Mouse (Mus musculus) MN1 (cell line): Measurements from ENCODE around the gene Txnrd2.

Experiments
- DNase-seq: peaks from one replicate; pipeline ENCODE4 v3.0.0-alpha.2; 2016; ENCODE audit warnings: low spot score

Gene Txnrd2

DNA sequence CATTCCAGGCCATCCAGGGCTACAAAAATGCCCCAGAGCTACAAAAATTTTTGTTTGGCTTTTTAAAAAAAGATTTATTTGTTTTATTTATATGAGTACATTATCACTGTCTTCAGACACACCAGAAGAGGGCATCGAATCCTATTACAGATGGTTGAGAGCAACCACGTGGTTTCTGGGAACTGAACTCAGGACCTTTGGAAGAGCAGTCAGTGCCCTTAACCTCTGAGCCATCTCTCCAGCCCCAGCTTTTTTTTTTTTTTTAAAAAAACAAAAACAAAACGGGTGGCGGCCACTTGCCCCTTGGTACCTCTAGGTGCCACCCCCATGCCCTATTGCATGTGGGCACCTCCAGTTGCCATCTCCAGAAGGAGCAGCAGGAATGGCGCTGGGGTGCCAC lies 8.7 kb upstream of the Txnrd2 start:
- DNase-seq = no peak

DNA sequence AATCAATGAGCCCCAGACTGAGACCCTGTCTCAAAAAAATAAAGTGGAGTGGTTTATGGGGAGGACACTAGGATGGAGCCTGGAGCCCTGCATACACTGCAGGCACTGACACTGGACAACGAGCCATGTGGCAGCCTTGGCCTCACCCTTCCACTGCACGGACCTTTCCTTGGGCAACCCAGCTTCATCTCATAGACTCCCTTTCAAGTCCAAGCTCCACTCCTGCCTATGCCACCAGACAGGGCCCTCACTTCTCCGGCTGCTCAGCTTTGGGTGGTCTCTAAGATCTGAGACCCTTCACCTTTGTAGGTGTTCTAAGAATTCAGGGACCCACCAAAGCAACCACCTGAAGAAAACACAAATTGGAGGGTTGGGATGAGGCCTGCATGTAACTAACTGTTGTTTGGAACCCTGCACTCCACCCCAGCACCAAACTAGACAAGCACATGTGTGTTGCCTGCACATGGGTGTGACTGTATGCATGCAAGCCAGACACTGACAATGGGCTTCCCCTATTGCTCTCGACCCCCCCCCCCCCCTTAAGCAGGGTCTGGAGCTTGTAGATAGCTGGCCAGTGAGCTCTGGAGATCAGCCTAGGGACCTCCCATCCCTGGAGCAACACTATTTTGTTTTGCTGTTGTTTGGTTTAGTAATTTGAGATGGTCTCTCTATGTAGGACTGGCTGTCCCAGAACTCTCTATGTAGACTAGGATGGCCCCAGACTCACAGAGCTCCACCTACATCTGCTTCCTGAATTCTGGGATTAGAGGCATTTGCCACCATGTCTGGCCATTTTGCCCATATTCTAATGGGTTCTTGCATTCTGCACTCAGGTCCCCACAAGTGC lies 7.2 kb upstream of the Txnrd2 start:
- no peak for DNase-seq

DNA sequence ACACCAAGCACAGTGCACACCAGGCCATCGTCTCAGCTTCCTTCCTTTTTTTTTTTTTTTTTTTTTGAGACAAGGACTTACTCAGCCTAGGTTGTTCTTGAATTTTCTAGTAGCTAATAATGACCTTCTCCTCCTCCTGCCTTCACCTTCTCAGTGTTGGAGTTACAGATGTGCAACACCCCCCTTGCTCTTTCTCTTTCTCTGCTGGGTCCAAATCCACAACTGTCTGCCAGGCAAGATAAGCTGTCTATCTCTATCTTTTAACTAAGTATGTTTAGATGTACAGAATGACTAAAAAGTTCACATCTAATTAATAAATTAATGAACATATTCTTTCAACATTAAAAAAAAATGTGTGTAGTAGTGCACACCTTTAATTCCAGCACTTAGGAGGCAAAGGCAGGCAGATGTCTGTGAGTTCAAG lies 6.6 kb upstream of the Txnrd2 start:
- DNase-seq = no peak

DNA sequence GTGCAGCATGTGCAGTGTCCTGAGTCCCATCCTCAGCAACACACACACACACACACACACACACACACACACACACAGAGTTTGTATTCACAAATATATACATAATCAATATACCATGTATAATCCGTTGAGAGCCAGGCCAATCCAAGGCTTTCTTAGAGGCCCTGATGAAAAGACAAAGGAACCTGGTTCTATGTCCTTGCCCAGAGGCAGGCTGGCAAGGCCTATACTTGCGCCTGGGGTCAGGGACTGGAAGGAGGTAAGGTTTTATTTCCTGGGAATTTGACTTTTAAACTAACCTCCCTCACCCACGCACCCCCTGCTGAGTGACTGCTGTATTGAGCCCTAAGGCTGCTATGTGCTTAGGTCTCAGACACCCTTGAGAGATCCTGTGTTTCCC lies 5.6 kb upstream of the Txnrd2 start:
- no peak for DNase-seq

DNA sequence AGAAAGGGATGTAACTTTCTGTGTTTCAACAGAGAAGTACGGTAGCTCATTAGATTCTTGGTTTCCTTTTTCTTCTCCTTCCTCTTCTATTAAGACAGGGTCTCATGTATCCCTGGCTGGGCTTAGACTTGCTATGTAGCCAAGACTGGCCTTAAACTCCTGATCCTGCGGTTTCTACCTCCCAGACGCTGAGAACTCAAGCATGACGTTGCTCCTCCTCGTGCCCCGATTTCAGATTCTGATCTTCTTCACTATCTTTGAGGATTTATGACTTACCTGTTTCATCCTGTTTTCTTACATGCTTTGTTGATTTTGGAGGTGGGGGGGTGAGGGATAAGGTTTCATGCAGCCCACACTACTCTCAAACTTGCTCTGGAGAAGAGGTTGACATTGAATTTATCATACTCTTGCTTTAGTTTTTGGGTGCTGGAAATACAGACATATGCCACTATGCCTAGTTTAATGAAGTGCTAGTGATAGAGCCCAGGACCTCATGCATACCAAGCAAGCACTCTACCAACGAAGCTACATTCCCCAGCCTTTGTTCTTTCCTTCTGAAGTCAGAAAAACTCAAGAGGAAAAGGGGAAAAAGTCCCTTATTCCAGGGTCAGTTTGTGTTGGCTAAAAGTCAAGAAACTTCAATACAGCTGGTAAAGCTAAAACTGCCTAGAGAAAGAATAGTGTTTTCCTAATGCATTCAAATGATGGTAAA lies 2.8 kb upstream of the Txnrd2 start:
- DNase-seq = no peak

DNA sequence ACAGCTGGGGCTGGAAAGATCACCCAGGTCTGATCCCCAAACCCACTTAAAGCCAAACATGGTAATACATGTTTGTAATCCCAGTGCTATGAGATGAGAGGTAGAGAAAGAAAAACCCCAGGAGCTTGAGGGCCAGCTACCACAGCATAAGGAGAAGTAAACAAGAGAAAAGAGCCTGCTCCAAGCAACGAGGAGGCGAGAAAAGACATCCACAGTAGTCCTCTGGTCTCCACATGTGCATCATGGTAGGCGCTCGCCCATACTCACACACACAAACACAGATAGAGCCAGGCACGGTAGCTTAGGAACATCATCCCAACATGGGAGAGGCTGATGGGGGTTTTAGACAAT lies 2.3 kb upstream of the Txnrd2 start:
- DNase-seq = no peak

DNA sequence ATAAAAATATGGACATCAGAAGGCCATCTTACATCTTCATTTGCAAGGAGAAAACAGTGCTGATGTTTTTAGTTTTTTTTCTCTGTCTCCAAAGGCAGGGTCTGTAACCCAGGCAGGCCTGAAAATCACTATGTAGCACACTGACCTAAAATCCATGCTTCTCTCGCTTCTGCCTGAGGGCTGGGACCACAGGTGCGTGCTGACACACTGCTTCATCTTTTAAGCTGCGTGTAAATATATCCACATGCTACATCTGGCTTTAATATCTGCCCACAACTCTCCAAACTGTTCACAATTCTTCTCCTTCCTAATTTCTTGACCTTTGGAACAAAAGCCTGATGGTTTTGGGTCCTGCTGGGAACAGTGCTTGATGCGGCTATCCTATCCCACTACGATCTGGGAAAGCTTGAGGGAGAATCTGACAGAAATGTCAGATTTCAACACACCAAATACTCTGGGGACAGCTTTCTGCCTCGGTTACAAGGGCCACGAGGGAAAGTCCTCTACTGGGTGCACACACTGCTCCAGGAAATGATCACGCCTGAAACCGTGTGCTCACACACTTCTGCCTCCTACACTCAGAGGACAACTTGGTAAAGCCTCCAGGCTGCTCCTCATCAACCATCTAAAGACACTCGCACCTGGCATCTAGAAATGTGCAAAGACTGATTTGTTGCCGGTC lies 1.7 kb upstream of the Txnrd2 start:
- DNase-seq = no peak

DNA sequence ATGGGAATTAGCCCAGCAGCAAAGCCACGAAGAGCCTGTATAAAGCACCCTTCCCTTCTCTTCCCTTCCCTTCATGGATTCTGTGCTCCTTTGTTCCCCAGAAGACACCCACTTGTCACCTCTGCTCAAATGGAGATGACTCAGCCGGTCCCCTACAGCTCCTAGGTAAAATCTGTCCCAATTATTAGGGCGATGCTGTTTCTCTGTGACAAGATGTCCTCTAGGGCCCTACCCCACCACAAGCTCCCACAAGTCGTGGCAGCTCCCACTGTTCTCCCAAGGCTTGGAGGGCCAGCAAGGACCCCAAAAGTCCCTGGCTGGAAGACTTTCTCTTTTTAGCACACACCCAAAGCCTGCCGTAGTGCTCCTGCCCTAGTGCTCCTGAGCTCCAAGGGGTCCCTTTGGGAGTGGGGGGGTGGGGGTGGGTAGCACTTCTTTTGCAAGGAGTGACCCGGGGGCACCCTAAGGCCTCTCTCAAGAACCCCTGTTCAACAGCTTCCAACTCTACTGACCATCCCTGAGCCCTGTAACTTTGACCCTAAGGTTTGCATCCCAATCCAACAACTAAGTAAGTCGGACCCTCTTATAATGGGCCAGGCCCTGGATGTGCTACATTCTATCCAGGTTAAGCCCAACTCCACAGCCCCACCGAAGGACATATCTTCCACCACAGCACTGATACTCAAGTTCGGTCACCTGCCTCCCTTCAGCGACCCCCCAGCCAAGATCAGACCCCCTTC lies 539 bp upstream of the Txnrd2 start:
- DNase-seq = no peak

DNA sequence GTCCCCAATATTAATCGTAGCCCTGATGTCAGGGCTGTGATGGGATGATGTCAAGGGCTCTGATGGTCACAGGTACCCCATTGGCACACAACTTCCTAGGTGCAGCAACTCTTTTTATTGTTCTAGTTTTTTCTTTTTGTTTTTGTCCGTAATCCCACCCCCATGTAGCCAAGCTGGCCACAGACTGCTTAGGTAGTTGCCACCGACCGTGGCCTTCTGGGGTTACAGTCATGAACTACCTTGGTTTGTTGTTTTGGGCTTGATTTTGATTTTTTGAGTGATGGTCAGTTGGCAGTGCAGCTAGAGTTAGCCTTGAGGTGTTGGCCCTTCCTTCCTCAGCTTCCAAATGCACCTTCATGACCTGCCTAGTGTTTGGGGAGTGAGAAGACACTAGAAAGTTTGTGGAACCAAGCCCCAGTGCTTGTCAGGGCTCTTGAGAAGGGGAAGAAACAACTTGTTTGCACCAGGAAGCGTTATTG lies 657 bp downstream of the Txnrd2 start, which contains the start of gene Comt:
TSS of gene Comt (minus strand) at position 51 of the 479 bp plus-strand sequence.
- no peak for DNase-seq

DNA sequence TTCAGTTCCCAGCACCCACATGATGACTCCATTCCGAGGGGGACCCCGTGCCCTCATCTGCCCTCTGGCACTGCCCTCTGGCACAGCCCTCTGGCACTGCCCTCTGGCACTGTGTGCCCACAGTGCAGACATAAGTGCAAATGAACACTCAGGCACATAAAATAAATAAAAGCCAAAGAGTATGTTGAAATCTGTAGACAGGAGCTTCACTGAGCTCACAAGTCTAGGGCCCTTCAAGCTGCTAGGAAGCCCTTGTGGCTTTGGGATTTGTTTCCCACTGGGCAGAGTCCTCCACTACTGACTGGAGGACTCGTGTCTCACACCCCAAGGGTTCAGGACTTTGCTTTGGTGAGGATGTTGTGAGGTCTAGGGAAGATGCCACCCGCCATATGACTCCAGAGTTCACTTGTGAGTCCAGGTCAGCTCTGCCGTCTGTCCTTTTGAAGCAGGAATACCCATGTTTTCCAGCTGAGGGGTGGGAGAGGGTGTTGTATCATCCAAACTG lies 1.9 kb downstream of the Txnrd2 start:
- DNase-seq = no peak

DNA sequence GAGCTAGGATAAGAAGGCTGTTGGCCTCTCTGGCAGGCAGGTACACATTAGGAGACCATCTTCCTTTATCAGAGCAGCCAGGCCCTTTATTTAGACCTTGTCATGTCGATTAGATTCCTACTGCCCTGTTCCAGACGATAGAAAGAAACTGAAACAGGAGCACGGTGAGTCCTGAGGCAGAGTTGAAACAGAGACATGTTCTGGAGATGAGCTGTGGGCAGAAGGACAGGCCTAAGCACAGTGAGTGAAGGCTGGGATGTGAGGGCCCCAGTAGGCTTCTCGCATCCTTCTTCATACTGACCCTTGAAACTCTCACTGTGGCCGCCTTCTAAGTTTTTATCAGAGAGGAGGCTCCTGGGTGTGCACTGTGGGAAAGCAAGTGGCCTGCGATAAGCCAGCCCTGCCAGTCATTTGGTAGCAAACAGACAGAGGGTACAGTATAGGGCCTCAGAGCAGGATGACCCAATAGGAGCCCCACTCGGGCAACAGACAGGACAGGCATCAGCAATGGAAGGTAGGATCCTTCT lies 2.4 kb downstream of the Txnrd2 start:
- DNase-seq = no peak

DNA sequence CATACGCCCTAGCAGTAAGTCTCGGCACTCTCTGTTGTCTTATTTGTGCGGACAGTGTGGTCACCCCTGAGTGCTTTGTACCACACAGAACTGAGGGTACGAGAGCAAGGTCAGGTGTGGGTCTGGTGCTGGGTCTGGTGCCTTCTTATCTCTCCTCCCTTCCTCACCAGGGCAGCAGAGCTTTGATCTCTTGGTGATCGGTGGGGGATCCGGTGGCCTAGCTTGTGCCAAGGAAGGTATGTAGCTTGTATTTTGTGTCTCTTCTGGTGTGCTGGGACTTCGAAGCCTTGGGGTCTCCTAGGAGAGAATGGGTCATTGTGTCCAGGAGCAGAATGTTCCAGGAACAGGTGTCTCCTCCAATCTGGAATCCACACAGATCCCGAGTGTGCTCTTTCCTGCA lies 3.5 kb downstream of the Txnrd2 start:
- DNase-seq = no peak

DNA sequence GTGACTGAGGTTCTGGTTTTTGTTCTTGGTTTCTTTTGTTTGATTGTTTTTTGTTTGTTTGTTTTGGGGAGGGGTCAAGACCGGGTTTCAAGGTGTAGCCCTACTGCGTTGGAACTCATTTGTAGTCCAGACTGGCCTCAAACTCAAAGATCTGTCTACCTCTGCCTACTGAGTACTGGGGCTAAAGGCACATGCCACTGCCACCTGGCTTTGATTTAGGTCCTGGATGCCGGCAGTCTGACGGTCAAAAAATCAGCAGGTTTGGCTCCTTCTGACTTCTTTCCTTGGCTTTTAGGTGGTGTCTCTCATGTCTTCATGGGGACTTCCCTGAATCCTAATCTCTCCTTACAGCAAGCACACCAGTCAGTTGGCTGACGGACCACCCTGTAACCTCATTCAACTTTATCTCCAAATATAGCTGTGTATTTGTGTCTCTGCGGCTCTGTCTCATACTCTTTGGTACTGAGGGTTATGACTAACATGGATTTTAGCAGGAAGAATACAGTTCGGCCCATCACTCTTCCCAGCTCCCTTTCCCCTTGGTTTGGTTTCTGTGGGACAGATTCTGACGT lies 4.5 kb downstream of the Txnrd2 start:
- DNase-seq = no peak

DNA sequence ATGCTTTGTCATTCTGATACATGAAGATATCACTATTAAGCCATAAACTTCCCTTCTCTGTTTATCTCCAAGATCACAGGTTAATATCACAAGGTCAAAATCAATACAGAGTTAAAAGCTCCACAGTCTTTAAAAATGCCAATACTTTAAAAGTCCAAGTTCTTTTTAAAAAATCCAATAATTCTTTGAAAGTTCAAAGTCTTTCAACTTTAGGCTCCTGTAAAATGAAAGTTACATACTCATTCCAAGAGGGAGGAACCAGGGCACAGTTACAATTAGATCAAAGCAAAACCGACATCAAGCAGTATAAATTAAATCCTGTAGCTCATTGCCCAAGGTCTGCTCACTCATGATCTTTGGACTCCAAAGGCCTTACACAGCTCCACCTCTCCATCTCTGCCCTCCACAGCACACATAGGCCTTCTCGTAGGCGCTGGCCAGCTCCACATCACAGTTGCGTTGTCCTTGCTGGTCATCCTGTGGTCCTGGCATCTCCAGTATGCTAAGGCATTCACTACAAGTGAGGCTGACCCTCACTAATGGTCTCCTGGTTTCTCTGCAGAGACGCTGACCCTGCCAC lies 7.2 kb downstream of the Txnrd2 start:
- no peak for DNase-seq

DNA sequence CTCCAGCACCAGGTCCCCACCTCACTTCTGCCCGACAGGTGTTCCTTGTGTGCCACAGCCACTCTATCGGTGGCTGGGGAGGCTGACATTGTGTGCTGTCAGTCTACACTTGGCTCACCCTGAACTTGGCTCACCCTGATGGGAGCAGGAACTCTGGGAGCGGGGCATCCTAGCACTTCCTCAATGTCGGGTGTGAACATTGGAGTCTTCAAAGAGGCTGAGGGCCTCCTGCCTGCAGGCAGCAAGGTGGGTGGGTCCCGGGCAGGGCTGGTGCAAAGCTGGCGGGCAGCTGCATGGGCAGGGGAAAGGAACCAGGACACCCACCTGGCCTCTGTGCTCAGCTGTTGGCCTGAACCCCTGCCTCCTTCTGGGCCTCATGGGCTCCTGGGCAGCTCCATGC lies 9.9 kb downstream of the Txnrd2 start:
- no peak for DNase-seq

DNA sequence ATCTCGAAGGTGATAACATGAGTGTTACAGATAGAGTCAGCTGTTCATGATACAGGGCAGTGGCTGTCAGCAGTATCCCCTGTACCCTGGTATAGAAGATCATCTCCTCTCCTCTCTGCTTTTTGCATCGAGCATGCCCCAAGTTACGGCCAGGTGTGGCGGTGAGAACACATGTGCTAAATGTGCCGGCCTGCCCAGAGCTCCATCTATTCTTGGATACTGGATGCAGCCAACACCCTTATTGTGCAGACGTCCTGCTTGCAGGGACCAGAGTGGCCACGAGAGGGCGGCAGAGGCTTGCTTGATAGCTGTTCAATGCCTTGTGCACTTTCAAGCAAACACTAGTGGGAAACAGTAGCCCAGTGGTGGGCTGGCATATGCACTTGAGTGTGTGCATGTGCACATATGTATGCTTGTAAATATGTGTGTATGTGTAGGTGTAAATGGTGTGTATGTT lies 17.2 kb downstream of the Txnrd2 start:
- DNase-seq = peak; percentile 89

DNA sequence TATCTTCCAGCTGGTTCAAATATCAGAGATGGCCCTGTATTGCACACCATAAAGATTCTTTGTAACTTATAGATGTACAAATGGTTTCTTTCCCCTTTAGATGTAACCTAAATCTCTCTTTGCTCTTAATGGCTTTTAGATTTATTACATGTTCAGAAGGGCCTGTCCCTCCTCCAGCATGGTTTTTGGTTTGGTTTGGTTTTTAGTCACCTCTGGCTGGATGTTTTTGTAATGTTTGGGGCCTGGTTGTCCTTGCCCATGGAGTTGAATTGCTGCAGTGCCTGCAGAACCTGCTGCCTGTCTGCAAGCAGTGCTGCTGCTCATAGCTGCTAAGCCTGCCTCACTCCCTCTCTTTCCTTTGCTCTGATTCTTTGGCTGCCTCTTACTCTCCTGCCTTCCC lies 21.1 kb downstream of the Txnrd2 start:
- no peak for DNase-seq

DNA sequence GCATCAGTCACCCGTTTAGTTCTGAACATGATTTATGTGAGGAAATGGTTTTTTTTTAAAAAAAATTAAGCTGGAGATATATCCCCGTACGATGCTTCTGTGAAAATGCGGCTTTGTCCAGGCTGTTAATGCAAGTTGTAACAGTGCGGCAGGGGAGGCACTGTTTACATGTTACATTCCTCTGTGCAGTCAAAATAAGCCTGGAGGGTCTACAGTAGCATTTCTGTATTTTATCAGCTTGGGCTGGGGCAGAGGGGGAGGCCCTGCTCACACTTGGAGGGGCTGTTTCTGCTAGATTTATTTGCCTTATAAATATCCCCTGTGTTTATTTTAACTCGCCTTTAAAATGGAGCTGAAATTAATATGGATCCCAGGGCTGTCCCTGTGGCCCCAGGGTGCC lies 21.9 kb downstream of the Txnrd2 start:
- DNase-seq = no peak

DNA sequence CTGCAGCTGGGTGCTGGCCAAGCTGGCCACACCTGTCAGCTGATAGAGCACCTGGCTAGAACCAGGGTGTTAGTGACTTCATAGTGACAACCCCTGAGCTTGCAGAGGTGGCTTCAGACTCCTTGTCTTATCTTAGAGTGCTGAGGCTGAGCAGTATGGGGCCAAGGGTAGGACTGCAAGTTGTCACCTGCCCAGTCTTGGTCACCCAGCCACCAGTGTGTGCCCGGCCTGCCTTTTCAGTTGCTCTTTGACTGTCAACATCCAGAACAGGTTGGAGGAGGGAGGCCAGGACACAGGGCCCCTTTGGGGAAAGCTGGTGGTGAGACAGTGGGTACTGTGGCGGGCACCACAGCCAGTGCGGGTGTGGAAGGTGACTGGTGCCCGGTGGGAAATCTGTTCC lies 22.8 kb downstream of the Txnrd2 start:
- no peak for DNase-seq

DNA sequence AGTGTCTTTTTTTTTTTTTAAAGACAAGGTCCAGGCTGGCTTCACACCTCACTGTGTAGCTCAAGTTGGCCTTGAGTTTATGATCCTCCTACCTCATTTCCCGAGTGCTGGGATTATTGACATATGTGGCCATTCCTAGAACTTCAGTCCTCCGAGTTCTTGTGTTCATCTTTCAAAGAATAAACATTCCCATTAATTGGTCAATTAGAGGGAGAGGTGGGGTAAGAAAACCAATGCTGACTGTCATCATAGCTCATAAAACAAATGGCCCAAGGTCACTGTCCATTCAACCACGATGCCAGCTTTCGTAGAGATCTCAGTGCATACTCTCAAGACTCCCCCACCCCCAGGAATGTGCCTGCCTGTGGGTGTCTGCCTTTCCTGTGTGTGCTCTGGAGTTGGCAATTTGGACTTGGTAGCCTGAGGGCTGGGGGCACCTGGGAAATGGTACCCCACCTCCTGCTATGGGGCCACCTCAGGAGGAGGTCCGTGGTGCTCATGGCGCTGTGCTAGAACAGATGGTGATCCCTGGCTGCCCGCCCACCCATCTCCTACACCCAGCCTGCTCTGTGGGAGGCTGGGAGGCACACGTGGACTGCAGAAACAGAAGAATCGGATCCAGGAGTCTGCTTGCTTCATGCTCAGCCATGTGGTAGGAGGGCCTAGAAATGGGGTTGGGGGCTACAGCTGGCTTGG lies 25.4 kb downstream of the Txnrd2 start:
- no peak for DNase-seq
